Mouse (Mus musculus): ENCODE results near the gene Clec2e. TPM values are rescaled to one million over a fixed set of nuclear protein-coding genes. Genes with fewer than 3 reads are reported as not detected.

Clec2e gene
- total and polyA plus RNA-seq, 2 experiments from 2014 or later: not detected

- H3K36me3 ChIP-seq (ENCODE audit: insufficient read depth, low read length): no peaks in the 10 kb centered on the region
- H3K27ac ChIP-seq (ENCODE audit: low read depth, low read length): no peak overlapping the region
- ATAC-seq (ENCODE audit: low FRiP score) (no peak), DNase-seq (ENCODE audit: low spot score) (no peak)
- no peaks in the 10 kb centered on the region for H3K27me3 ChIP-seq (ENCODE audit: insufficient read depth, low read length)
- TF ChIP-seq CTCF (IDR thresholded peaks at IDR 0.05): no peak
- WGBS: 32% methylated on average over 1 of the region's 1 CpGs
- no peak overlapping the region for H3K4me2 ChIP-seq (ENCODE audit: low read depth, low read length, poor library complexity, severe bottlenecking)
- H3K4me3 ChIP-seq (ENCODE audit: low read depth, low read length): no peak overlapping the region
- 0 out of 2 replicates have a peak, but pooled peaks cover 3% of the 10 kb centered on the region for H3K9me3 ChIP-seq (ENCODE audit: low read length)
- no peaks in the 10 kb centered on the region for H3K4me1 ChIP-seq (ENCODE audit: insufficient read depth, low read length)
- H3K9ac ChIP-seq (replicated peaks; ENCODE audit: low read length, poor library complexity, severe bottlenecking): no peak overlapping the region
Measured at GRCm38 (mm10) chr6:129113769-129114168, 13.1 kb upstream of the Clec2e start.

GRCm38 (mm10) chr6:129113030-129113673, 12.4 kb upstream of the Clec2e start:
- ATAC-seq (ENCODE audit: low FRiP score) (no peak), DNase-seq (ENCODE audit: low spot score) (no peak)
- no peak overlapping the region for H3K4me3 ChIP-seq (ENCODE audit: low read depth, low read length)
- 83% methylated on average over 1 of the region's 1 CpGs for WGBS
- TF ChIP-seq CTCF (IDR thresholded peaks at IDR 0.05): no peak
- no peaks in the 10 kb centered on the region for H3K27me3 ChIP-seq (ENCODE audit: insufficient read depth, low read length)
- H3K36me3 ChIP-seq (ENCODE audit: insufficient read depth, low read length): no peaks in the 10 kb centered on the region
- H3K9me3 ChIP-seq (ENCODE audit: low read length): 0 out of 2 replicates have a peak, but pooled peaks cover 3% of the 10 kb centered on the region
- H3K4me2 ChIP-seq (ENCODE audit: low read depth, low read length, poor library complexity, severe bottlenecking): no peak overlapping the region
- no peak overlapping the region for H3K27ac ChIP-seq (ENCODE audit: low read depth, low read length)
- no peak overlapping the region for H3K9ac ChIP-seq (replicated peaks; ENCODE audit: low read length, poor library complexity, severe bottlenecking)
- H3K4me1 ChIP-seq (ENCODE audit: insufficient read depth, low read length): no peaks in the 10 kb centered on the region

- 76% methylated on average over 1 of the region's 1 CpGs for WGBS
- ATAC-seq (ENCODE audit: low FRiP score) (no peak), DNase-seq (ENCODE audit: low spot score) (no peak)
- no peak overlapping the region for H3K4me3 ChIP-seq (ENCODE audit: low read depth, low read length)
- H3K27me3 ChIP-seq (ENCODE audit: insufficient read depth, low read length): no peaks in the 10 kb centered on the region
- H3K4me1 ChIP-seq (ENCODE audit: insufficient read depth, low read length): no peaks in the 10 kb centered on the region
- no peak for TF ChIP-seq CTCF (IDR thresholded peaks at IDR 0.05)
- no peak overlapping the region for H3K9ac ChIP-seq (replicated peaks; ENCODE audit: low read length, poor library complexity, severe bottlenecking)
- 0 out of 2 replicates have a peak, but pooled peaks cover 3% of the 10 kb centered on the region for H3K9me3 ChIP-seq (ENCODE audit: low read length)
- no peak overlapping the region for H3K4me2 ChIP-seq (ENCODE audit: low read depth, low read length, poor library complexity, severe bottlenecking)
- H3K27ac ChIP-seq (ENCODE audit: low read depth, low read length): no peak overlapping the region
- H3K36me3 ChIP-seq (ENCODE audit: insufficient read depth, low read length): no peaks in the 10 kb centered on the region
Measured at GRCm38 (mm10) chr6:129112526-129112925, 11.8 kb upstream of the Clec2e start.

- ATAC-seq (ENCODE audit: low FRiP score) (no peak), DNase-seq (ENCODE audit: low spot score) (no peak)
- Histone ChIP-seq H3K27ac (ENCODE audit: low read depth, low read length) (no peak overlapping the region), H3K27me3 (ENCODE audit: insufficient read depth, low read length) (no peaks in the 10 kb centered on the region), H3K9me3 (ENCODE audit: low read length) (no peaks in the 10 kb centered on the region), H3K4me1 (ENCODE audit: insufficient read depth, low read length) (no peaks in the 10 kb centered on the region), H3K36me3 (ENCODE audit: insufficient read depth, low read length) (no peaks in the 10 kb centered on the region), H3K4me3 (ENCODE audit: low read depth, low read length) (no peak overlapping the region), H3K9ac (replicated peaks; ENCODE audit: low read length, poor library complexity, severe bottlenecking) (no peak overlapping the region), H3K4me2 (ENCODE audit: low read depth, low read length, poor library complexity, severe bottlenecking) (no peak overlapping the region)
- TF ChIP-seq CTCF (IDR thresholded peaks at IDR 0.05): no peak
Measured at GRCm38 (mm10) chr6:129107916-129108315, 7.2 kb upstream of the Clec2e start.

GRCm38 (mm10) chr6:129102858-129103555, 2.3 kb upstream of the Clec2e start:
- WGBS: 82% methylated on average over 4 of the region's 4 CpGs
- no peaks in the 10 kb centered on the region for H3K36me3 ChIP-seq (ENCODE audit: insufficient read depth, low read length)
- TF ChIP-seq CTCF (IDR thresholded peaks at IDR 0.05): no peak
- no peak overlapping the region for H3K4me2 ChIP-seq (ENCODE audit: low read depth, low read length, poor library complexity, severe bottlenecking)
- H3K9ac ChIP-seq (replicated peaks; ENCODE audit: low read length, poor library complexity, severe bottlenecking): no peak overlapping the region
- no peak overlapping the region for H3K4me3 ChIP-seq (ENCODE audit: low read depth, low read length)
- no peak overlapping the region for H3K27ac ChIP-seq (ENCODE audit: low read depth, low read length)
- H3K4me1 ChIP-seq (ENCODE audit: insufficient read depth, low read length): no peaks in the 10 kb centered on the region
- no peak for ATAC-seq (ENCODE audit: low FRiP score)
- DNase-seq (ENCODE audit: low spot score): no peak
- no peaks in the 10 kb centered on the region for H3K27me3 ChIP-seq (ENCODE audit: insufficient read depth, low read length)
- no peaks in the 10 kb centered on the region for H3K9me3 ChIP-seq (ENCODE audit: low read length)

- WGBS: 90% methylated on average over 1 of the region's 1 CpGs
- no peak overlapping the region for H3K4me2 ChIP-seq (ENCODE audit: low read depth, low read length, poor library complexity, severe bottlenecking)
- no peak for TF ChIP-seq CTCF (IDR thresholded peaks at IDR 0.05)
- ATAC-seq (ENCODE audit: low FRiP score) (no peak), DNase-seq (ENCODE audit: low spot score) (no peak)
- no peaks in the 10 kb centered on the region for H3K36me3 ChIP-seq (ENCODE audit: insufficient read depth, low read length)
- H3K9ac ChIP-seq (replicated peaks; ENCODE audit: low read length, poor library complexity, severe bottlenecking): no peak overlapping the region
- no peaks in the 10 kb centered on the region for H3K9me3 ChIP-seq (ENCODE audit: low read length)
- no peak overlapping the region for H3K27ac ChIP-seq (ENCODE audit: low read depth, low read length)
- H3K4me1 ChIP-seq (ENCODE audit: insufficient read depth, low read length): no peaks in the 10 kb centered on the region
- H3K4me3 ChIP-seq (ENCODE audit: low read depth, low read length): no peak overlapping the region
- H3K27me3 ChIP-seq (ENCODE audit: insufficient read depth, low read length): no peaks in the 10 kb centered on the region
Measured at GRCm38 (mm10) chr6:129101604-129102003, 891 bp upstream of the Clec2e start.
